Comparison of ENCODE assay signal across 26 mouse cellular contexts in genomic region chr5:107164856-107165255, GRCm38 (mm10).
DNase-seq lines count a peak whose midpoint lies in the region; ATAC-seq lines count a peak whose summit lies in the region.
"Had no signal": no experiment of that assay in that cellular context is flagged by ENCODE, and none has a peak within 500 bp of the region (broad histone marks: within the 10 kb centered on the region; RNA-seq: fewer than 3 reads in every experiment).

No protein-coding gene starts in this region.

- peak overlapping the region; percentile 18 for H3K27ac ChIP-seq in liver, embryonic 13.5 days
- H3K27ac ChIP-seq in limb, embryonic 10.5 days: 0 out of 2 replicates have a peak overlapping the region, but pooled peaks have one; percentile 12
- H3K27ac ChIP-seq in midbrain, embryonic 13.5 days: no peak overlapping the region
- H3K27ac ChIP-seq: forebrain, embryonic 12.5 days; heart, embryonic 10.5 days; hindbrain, embryonic 13.5 days; neural tube, embryonic 12.5 days had no signal

- H3K36me3 ChIP-seq in liver, embryonic 13.5 days: no peaks in the 10 kb centered on the region
- no peaks in the 10 kb centered on the region for H3K36me3 ChIP-seq in limb, embryonic 10.5 days
- H3K36me3 ChIP-seq in midbrain, embryonic 13.5 days: no peaks in the 10 kb centered on the region
- H3K36me3 ChIP-seq: forebrain, embryonic 12.5 days; heart, embryonic 10.5 days; heart, embryonic 15.5 days; hindbrain, embryonic 13.5 days; neural tube, embryonic 12.5 days had no signal

- peak; percentile 63 for DNase-seq in adrenal gland, postnatal 10 days
- DNase-seq in adrenal gland, postnatal 4 days (ENCODE audit: low spot score in 2 of 2): no peak
- no peak for DNase-seq in liver, embryonic 13.5 days
- DNase-seq in liver: no peak
- DNase-seq in limb, embryonic 10.5 days (ENCODE audit: low spot score): no peak
- DNase-seq in layer of hippocampus, postnatal 25 days (ENCODE audit: extremely low spot score in 1 of 2, low spot score in 1 of 2): no peak
- DNase-seq: adrenal gland, postnatal 25 days; cerebellum, adult 2 months; cerebellum, postnatal 14 days; heart, postnatal 36 days; kidney, adult 9 months; kidney, postnatal 10 days; lung, postnatal 36 days had no signal

- no peaks in the 10 kb centered on the region for H3K27me3 ChIP-seq in liver, embryonic 13.5 days
- H3K27me3 ChIP-seq in limb, embryonic 10.5 days (ENCODE audit: low read depth, poor library complexity, severe bottlenecking): no peaks in the 10 kb centered on the region
- H3K27me3 ChIP-seq in midbrain, embryonic 13.5 days: 0 out of 2 replicates have a peak, but pooled peaks cover 2% of the 10 kb centered on the region
- H3K27me3 ChIP-seq: CH12.LX; heart, embryonic 15.5 days; hindbrain, embryonic 13.5 days; neural tube, embryonic 12.5 days had no signal

- 80% methylated on average over 4 of the region's 4 CpGs for WGBS in liver, embryonic 13.5 days (ENCODE audit: insufficient replicate concordance)
- 87% methylated on average over 4 of the region's 4 CpGs for WGBS in limb, embryonic 10.5 days
- WGBS in midbrain, embryonic 13.5 days: 91% methylated on average over 4 of the region's 4 CpGs

- no peak overlapping the region for H3K4me2 ChIP-seq in liver, embryonic 13.5 days
- no peak overlapping the region for H3K4me2 ChIP-seq in midbrain, embryonic 13.5 days (replicated peaks)
- H3K4me2 ChIP-seq: forebrain, embryonic 12.5 days; heart, embryonic 15.5 days; hindbrain, embryonic 13.5 days; midbrain, embryonic 11.5 days; neural tube, embryonic 12.5 days had no signal

- H3K9me3 ChIP-seq in liver, embryonic 13.5 days (replicated peaks): no peaks in the 10 kb centered on the region
- no peaks in the 10 kb centered on the region for H3K9me3 ChIP-seq in limb, embryonic 10.5 days (replicated peaks)
- H3K9me3 ChIP-seq in midbrain, embryonic 13.5 days: no peaks in the 10 kb centered on the region
- H3K9me3 ChIP-seq: forebrain, embryonic 12.5 days; heart, embryonic 10.5 days; heart, embryonic 15.5 days; hindbrain, embryonic 13.5 days; neural tube, embryonic 12.5 days had no signal

- H3K9ac ChIP-seq in liver, embryonic 13.5 days: no peak overlapping the region
- no peak overlapping the region for H3K9ac ChIP-seq in midbrain, embryonic 13.5 days (replicated peaks)
- H3K9ac ChIP-seq: forebrain, embryonic 12.5 days; heart, embryonic 15.5 days; hindbrain, embryonic 13.5 days; neural tube, embryonic 12.5 days had no signal

- H3K4me1 ChIP-seq in liver, embryonic 13.5 days (replicated peaks): peaks cover 29% of the 10 kb centered on the region
- peaks cover 59% of the 10 kb centered on the region for H3K4me1 ChIP-seq in limb, embryonic 10.5 days
- peaks cover 15% of the 10 kb centered on the region for H3K4me1 ChIP-seq in midbrain, embryonic 13.5 days (replicated peaks)

- no peak overlapping the region for H3K4me3 ChIP-seq in liver, embryonic 13.5 days (replicated peaks)
- no peak overlapping the region for H3K4me3 ChIP-seq in limb, embryonic 10.5 days
- H3K4me3 ChIP-seq in midbrain, embryonic 13.5 days (replicated peaks): no peak overlapping the region
- H3K4me3 ChIP-seq: erythroblast, embryonic 14.5 days; forebrain, embryonic 12.5 days; heart, embryonic 10.5 days; heart, embryonic 15.5 days; hindbrain, embryonic 13.5 days; myocyte; neural tube, embryonic 12.5 days had no signal

- no peak for ATAC-seq in liver, embryonic 13.5 days (ENCODE audit: low read depth)
- ATAC-seq in inflammation-experienced regulatory T-cells, adult 6 months: no peak
- no peak for ATAC-seq in midbrain, embryonic 13.5 days
- ATAC-seq: activated CD4-positive, CD25-positive, alpha-beta regulatory T cell, adult 4 months; intestine, postnatal 0 days had no signal
